Mouse (Mus musculus) intestine, embryonic 16.5 days (tissue): Measurements from ENCODE around the gene Asphd1. TPM values are rescaled to one million over a fixed set of nuclear protein-coding genes. Genes with fewer than 3 reads are reported as not detected.

ENCODE experiments used
- ATAC-seq: fragments of 200-750 bp; cut with Nextera tagmentation; 2 replicates; pipeline ENCODE4 v1.8.0; 2017; ENCODE audit warnings: moderate TSS enrichment, moderate library complexity
- H3K27ac ChIP-seq: fragments of 300-500 bp; sonication (generic); 2 replicates; pipeline ENCODE4 v1.5.1; 2014; ENCODE audit warnings: mild to moderate bottlenecking, low read length
- H3K27me3 ChIP-seq: fragments of 300-500 bp; sonication (generic); replicated peaks from 2 replicates; pipeline ENCODE4 v1.6.1; 2014; ENCODE audit warnings: low read length, control low read depth, mixed read lengths; ENCODE audit not compliant: control insufficient read depth, insufficient read depth
- H3K36me3 ChIP-seq: fragments of 300-500 bp; sonication (generic); 2 replicates; pipeline ENCODE4 v1.6.1; 2014; ENCODE audit warnings: low read length, control low read depth; ENCODE audit not compliant: control insufficient read depth, insufficient read depth
- H3K4me1 ChIP-seq: fragments of 300-500 bp; sonication (generic); 2 replicates; pipeline ENCODE4 v1.6.1; 2014; ENCODE audit warnings: low read length, control low read depth, mixed read lengths; ENCODE audit not compliant: control insufficient read depth, insufficient read depth
- H3K4me2 ChIP-seq: fragments of 300-500 bp; sonication (generic); 2 replicates; pipeline ENCODE4 v1.6.1; 2014; ENCODE audit warnings: low read depth, low read length, control low read depth
- H3K4me3 ChIP-seq: fragments of 300-500 bp; sonication (generic); 2 replicates; pipeline ENCODE4 v1.5.1; 2014; ENCODE audit warnings: mild to moderate bottlenecking, low read length
- H3K9ac ChIP-seq: fragments of 300-500 bp; sonication (generic); 2 replicates; pipeline ENCODE4 v1.6.1; 2014; ENCODE audit warnings: low read depth, low read length
- H3K9me3 ChIP-seq: fragments of 300-500 bp; sonication (generic); 2 replicates; pipeline ENCODE4 v1.6.1; 2016; ENCODE audit warnings: low read length, control low read depth; ENCODE audit not compliant: control insufficient read depth
- WGBS: fragments of 180-500 bp; shearing (Covaris S2); extraction: QIAGEN DNeasy Blood & Tissue Kit; methylation state at CpG from one replicate; pipeline ENCODE4 v1.1.7; 2014; 5-methylcytosine and 5-hydroxymethylcytosine counted together
- polyA plus RNA-seq: library from polyadenylated mRNA; unstranded; fragments of >200 nt; fragmentation: Nextera tagmentation; extraction: Ambion mirVana; gene quantifications from 2 replicates; pipeline ENCODE4 v1.2.1, GENCODE M21; 2015

Asphd1 gene
- polyA plus RNA-seq, 1 experiment from 2014 or later, result 0.56 TPM

- Histone ChIP-seq H3K9ac (no peak overlapping the region), H3K4me3 (no peak overlapping the region), H3K27ac (no peak overlapping the region), H3K27me3 (no peaks in the 10 kb centered on the region), H3K4me2 (no peak overlapping the region), H3K4me1 (no peaks in the 10 kb centered on the region), H3K36me3 (no peaks in the 10 kb centered on the region), H3K9me3 (no peaks in the 10 kb centered on the region)
- WGBS, result 43% methylated on average over 6 of the region's 6 CpGs
- ATAC-seq, result no peak
Observed at GRCm38 (mm10) chr7:126941171-126941570, 8.2 kb downstream of the Asphd1 start.

GRCm38 (mm10) chr7:126932652-126933051 lies 16.7 kb downstream of the Asphd1 start:
- Histone ChIP-seq H3K27me3 (no peaks in the 10 kb centered on the region), H3K4me2 (no peak overlapping the region), H3K9me3 (no peaks in the 10 kb centered on the region), H3K4me1 (peaks cover 6% of the 10 kb centered on the region; the same call in 1 of the 2 replicates), H3K36me3 (0 out of 2 replicates have a peak, but pooled peaks cover 8% of the 10 kb centered on the region), H3K27ac (no peak overlapping the region), H3K4me3 (no peak overlapping the region), H3K9ac (no peak overlapping the region)
- WGBS, result 81% methylated on average over 2 of the region's 2 CpGs
- ATAC-seq, result no peak

DNA sequence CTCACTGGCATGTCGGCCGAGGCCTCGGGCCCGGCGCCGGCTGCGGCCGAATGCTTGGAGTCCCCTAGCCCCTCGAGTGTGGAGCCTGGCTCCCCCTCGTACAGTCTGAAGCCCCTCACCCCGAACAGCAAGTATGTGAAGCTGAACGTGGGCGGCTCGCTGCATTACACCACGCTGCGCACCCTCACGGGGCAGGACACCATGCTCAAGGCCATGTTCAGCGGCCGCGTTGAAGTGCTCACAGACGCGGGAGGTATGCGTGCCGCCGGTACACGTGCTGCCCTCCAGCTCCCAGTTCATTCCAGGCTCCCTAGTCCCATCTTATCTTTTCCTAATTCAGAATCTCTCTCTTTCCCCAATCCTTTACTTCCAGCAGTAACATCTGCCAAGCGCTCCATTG lies 20.3 kb downstream of the Asphd1 start:
- Histone ChIP-seq H3K4me3 (peak overlapping the region; percentile 92), H3K9ac (peak overlapping the region; percentile 85), H3K36me3 (0 out of 2 replicates have a peak, but pooled peaks cover 8% of the 10 kb centered on the region), H3K27me3 (no peaks in the 10 kb centered on the region), H3K9me3 (no peaks in the 10 kb centered on the region), H3K4me1 (peaks cover 6% of the 10 kb centered on the region; the same call in 1 of the 2 replicates), H3K27ac (peak overlapping the region; percentile 37), H3K4me2 (peak overlapping the region; percentile 87)
- ATAC-seq, result peak; percentile 76
- WGBS, result under 1% methylated on average over 27 of the region's 27 CpGs

DNA sequence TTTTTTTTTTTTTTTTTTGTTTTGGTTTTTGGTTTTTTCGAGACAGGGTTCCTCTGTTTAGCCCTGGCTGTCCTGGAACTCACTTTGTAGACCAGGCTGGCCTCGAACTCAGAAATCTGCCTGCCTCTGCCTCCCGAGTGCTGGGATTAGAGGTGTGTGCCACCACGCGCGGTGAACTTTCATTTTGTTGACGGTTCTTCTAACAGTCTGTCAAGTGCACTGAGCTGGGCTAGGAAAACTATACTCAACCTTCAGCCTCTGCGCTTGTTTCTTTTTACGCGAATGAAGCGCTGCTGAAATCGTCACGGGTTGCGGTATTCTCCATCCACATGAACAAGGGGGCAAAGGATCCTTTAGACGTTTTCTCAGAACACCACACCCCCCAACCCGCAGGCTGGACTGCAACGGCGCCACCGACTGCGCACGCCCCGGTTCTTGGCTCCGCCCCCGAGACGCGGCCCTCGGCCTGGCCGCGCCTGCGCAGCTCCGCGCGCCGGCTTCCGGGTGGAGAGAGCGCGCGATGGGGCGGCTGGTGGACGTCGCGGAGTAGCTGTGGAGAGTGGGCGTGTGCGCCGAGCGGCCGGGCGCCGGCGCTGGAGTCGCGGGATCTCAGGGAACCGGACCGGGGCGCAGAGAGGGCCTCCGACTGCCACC lies 20.9 kb downstream of the Asphd1 start, which contains the start of gene Kctd13:
Kctd13 (plus strand) TSS at position 496 of the 654 bp plus-strand sequence.
- H3K4me3 ChIP-seq, result peak within 1 kb of the TSS; percentile 92
- H3K9me3 ChIP-seq, result no peaks in the 10 kb centered on the region
- peak within 1 kb of the TSS; percentile 85 for H3K9ac ChIP-seq
- H3K4me1 ChIP-seq, result peaks cover 6% of the 10 kb centered on the region; the same call in 1 of the 2 replicates
- peak within 1 kb of the TSS; percentile 87 for H3K4me2 ChIP-seq
- peak; percentile 99 for ATAC-seq
- 3% methylated on average over 51 of the region's 56 CpGs for WGBS
- no peaks in the 10 kb centered on the region for H3K27me3 ChIP-seq
- H3K36me3 ChIP-seq, result 0 out of 2 replicates have a peak, but pooled peaks cover 5% of the 10 kb centered on the region
- peak within 1 kb of the TSS; percentile 54 for H3K27ac ChIP-seq

DNA sequence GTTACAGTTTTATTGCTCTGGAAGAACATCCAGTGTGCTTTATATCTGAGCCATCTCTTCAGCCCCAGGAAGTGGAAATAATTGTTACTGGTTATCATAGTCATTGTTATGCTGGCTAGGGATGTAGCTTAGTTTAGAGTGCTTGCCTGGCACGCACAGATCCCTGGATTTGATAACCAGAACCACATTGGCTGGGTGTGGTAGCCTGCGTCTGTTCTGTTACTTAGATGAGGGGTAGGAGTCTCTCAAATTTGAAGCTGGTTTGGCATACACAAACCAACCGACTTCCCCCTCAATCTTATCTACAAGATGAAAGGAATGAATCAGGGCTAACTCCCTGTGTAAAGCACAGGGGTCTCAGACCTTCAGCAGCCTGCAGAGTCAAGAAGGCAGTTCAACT lies 23.1 kb downstream of the Asphd1 start:
- H3K4me2 ChIP-seq, result no peak overlapping the region
- no peak overlapping the region for H3K9ac ChIP-seq
- 19% methylated on average over 3 of the region's 3 CpGs for WGBS
- ATAC-seq, result no peak
- H3K4me3 ChIP-seq, result no peak overlapping the region
- H3K36me3 ChIP-seq, result no peaks in the 10 kb centered on the region
- H3K9me3 ChIP-seq, result no peaks in the 10 kb centered on the region
- no peaks in the 10 kb centered on the region for H3K27me3 ChIP-seq
- H3K27ac ChIP-seq, result no peak overlapping the region
- H3K4me1 ChIP-seq, result peaks cover 13% of the 10 kb centered on the region; the same call in 1 of the 2 replicates

GRCm38 (mm10) chr7:126923999-126924398 lies 25.4 kb downstream of the Asphd1 start:
- H3K9me3 ChIP-seq, result no peaks in the 10 kb centered on the region
- H3K4me2 ChIP-seq, result no peak overlapping the region
- 62% methylated on average over 5 of the region's 5 CpGs for WGBS
- ATAC-seq, result no peak
- no peak overlapping the region for H3K27ac ChIP-seq
- H3K9ac ChIP-seq, result no peak overlapping the region
- H3K4me1 ChIP-seq, result peaks cover 7% of the 10 kb centered on the region; the same call in 1 of the 2 replicates
- H3K36me3 ChIP-seq, result no peaks in the 10 kb centered on the region
- no peak overlapping the region for H3K4me3 ChIP-seq
- H3K27me3 ChIP-seq, result no peaks in the 10 kb centered on the region

DNA sequence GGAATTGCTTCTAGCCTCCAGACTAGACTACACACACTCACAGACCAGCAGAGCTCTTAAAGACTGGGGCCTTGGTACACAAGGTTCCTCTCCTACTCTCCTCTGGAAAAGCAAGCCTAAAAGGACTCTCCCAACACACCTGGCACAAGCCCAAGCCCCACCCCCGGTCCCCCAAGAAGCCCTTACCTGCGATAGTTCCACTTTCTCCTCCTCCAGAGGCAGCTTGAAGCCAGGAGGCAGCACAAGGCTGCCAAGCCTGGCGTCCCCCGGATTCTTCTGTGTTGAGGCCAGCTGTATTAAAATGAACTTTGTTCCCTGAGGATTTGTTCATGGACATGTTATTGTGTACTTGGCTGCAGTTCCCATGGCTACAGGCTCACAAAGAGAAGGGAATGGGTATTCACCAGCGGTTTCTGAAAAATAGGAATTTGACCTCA lies 26.7 kb downstream of the Asphd1 start, which contains the start of gene Tmem219:
Tmem219 (minus strand) TSS at position 294 of the 437 bp plus-strand sequence.
- no peaks in the 10 kb centered on the region for H3K27me3 ChIP-seq
- H3K4me3 ChIP-seq, result peak within 1 kb of the TSS; percentile 9; the same call in 1 of the 2 replicates
- H3K9ac ChIP-seq, result peak within 1 kb of the TSS; percentile 30; the same call in 1 of the 2 replicates
- WGBS, result 31% methylated on average over 5 of the region's 5 CpGs
- peak; percentile 89 for ATAC-seq
- H3K4me1 ChIP-seq, result peaks cover 7% of the 10 kb centered on the region; the same call in 1 of the 2 replicates
- H3K36me3 ChIP-seq, result no peaks in the 10 kb centered on the region
- peak within 1 kb of the TSS; percentile 58; the same call in 1 of the 2 replicates for H3K27ac ChIP-seq
- H3K9me3 ChIP-seq, result no peaks in the 10 kb centered on the region
- peak within 1 kb of the TSS; percentile 24; the same call in 1 of the 2 replicates for H3K4me2 ChIP-seq

- H3K4me2 ChIP-seq, result no peak overlapping the region
- no peaks in the 10 kb centered on the region for H3K9me3 ChIP-seq
- H3K4me3 ChIP-seq, result no peak overlapping the region
- ATAC-seq, result peak; percentile 42; the same call in 1 of the 2 replicates
- 58% methylated on average over 2 of the region's 2 CpGs for WGBS
- H3K4me1 ChIP-seq, result peaks cover 7% of the 10 kb centered on the region; the same call in 1 of the 2 replicates
- H3K27me3 ChIP-seq, result no peaks in the 10 kb centered on the region
- H3K9ac ChIP-seq, result no peak overlapping the region
- no peaks in the 10 kb centered on the region for H3K36me3 ChIP-seq
- no peak overlapping the region for H3K27ac ChIP-seq
Observed at GRCm38 (mm10) chr7:126921563-126921962, 27.8 kb downstream of the Asphd1 start.

GRCm38 (mm10) chr7:126919973-126920372 lies 29.4 kb downstream of the Asphd1 start:
- Histone ChIP-seq H3K4me1 (peaks cover 7% of the 10 kb centered on the region; the same call in 1 of the 2 replicates), H3K4me3 (no peak overlapping the region), H3K9ac (no peak overlapping the region), H3K27me3 (no peaks in the 10 kb centered on the region), H3K9me3 (no peaks in the 10 kb centered on the region), H3K27ac (no peak overlapping the region), H3K4me2 (no peak overlapping the region), H3K36me3 (no peaks in the 10 kb centered on the region)
- WGBS, result 74% methylated on average over 4 of the region's 4 CpGs
- ATAC-seq, result no peak
